Comparison of ENCODE assay signal across 8 mouse cellular contexts in genomic region chr16:56064334-56064990, GRCm38 (mm10). TPM values are rescaled to one million over a fixed set of nuclear protein-coding genes. Genes with fewer than 3 reads are reported as not detected.
DNase-seq lines count a peak whose midpoint lies in the region; ATAC-seq and TF ChIP-seq lines count a peak whose summit lies in the region.

No protein-coding gene starts in this region.

- peak overlapping the region; percentile 66 for H3K9ac ChIP-seq in heart, embryonic 12.5 days
- H3K9ac ChIP-seq in kidney, embryonic 16.5 days (replicated peaks; ENCODE audit: low read length): peak overlapping the region; percentile 57
- peak overlapping the region; percentile 69 for H3K9ac ChIP-seq in liver, adult 2 months (ENCODE audit: low read depth, low read length)
- H3K9ac ChIP-seq in stomach, postnatal 0 days (ENCODE audit: low read length): no peak overlapping the region

- peak; percentile 97 for ATAC-seq in CD4-positive, CD25-positive, alpha-beta regulatory T cell, adult 4 months
- ATAC-seq in erythroblast, adult 5-6 weeks (replicated peaks; ENCODE audit: low FRiP score, poor library complexity, severe bottlenecking): peak; percentile 92
- ATAC-seq in heart, embryonic 12.5 days (ENCODE audit: insufficient number of reproducible peaks, low FRiP score): peak; percentile 64
- peak; percentile 97 for ATAC-seq in kidney, embryonic 16.5 days (ENCODE audit: low FRiP score, low TSS enrichment)
- ATAC-seq in stomach, postnatal 0 days (ENCODE audit: low FRiP score, low TSS enrichment): peak; percentile 91

- peak overlapping the region; percentile 59 for H3K4me3 ChIP-seq in heart, embryonic 12.5 days
- peak overlapping the region; percentile 42 for H3K4me3 ChIP-seq in kidney, embryonic 16.5 days (ENCODE audit: low read length)
- H3K4me3 ChIP-seq in liver, adult 2 months (ENCODE audit: insufficient read depth, low read depth, low read length): peak overlapping the region; percentile 58
- peak overlapping the region; percentile 15 for H3K4me3 ChIP-seq in myocyte
- H3K4me3 ChIP-seq in stomach, postnatal 0 days (ENCODE audit: low read depth, low read length): peak overlapping the region; percentile 40

- no peak for TF ChIP-seq POLR2A in liver, adult 2 months (IDR thresholded peaks at IDR 0.05; ENCODE audit: extremely low read depth, insufficient read depth, low read length)
- TF ChIP-seq POLR2A in myocyte (IDR thresholded peaks at IDR 0.05; ENCODE audit: insufficient read length, low read depth): peak; percentile 17

- H3K79me2 ChIP-seq in liver, adult 2 months (ENCODE audit: control insufficient read depth, insufficient read depth, low read length): no peaks in the 10 kb centered on the region
- no peaks in the 10 kb centered on the region for H3K79me2 ChIP-seq in myocyte (ENCODE audit: control insufficient read depth, insufficient read depth)

- 10% methylated on average over 20 of the region's 20 CpGs for WGBS in heart, embryonic 12.5 days
- 2% methylated on average over 20 of the region's 20 CpGs for WGBS in kidney, embryonic 16.5 days
- 3% methylated on average over 20 of the region's 20 CpGs for WGBS in liver, adult 2 months
- WGBS in stomach, postnatal 0 days: 2% methylated on average over 20 of the region's 20 CpGs

- DNase-seq in brain, adult 2 months (ENCODE audit: low read depth, low spot score): peak; percentile 87
- peak; percentile 72 for DNase-seq in liver, adult 2 months (ENCODE audit: extremely low read depth, low read depth, low spot score)
- peak; percentile 67 for DNase-seq in stomach, postnatal 0 days (ENCODE audit: low spot score)

- peaks cover 5% of the 10 kb centered on the region; the same call in 1 of the 2 replicates for H3K27me3 ChIP-seq in heart, embryonic 12.5 days (replicated peaks)
- no peaks in the 10 kb centered on the region for H3K27me3 ChIP-seq in kidney, embryonic 16.5 days (ENCODE audit: insufficient read depth, low read length)
- H3K27me3 ChIP-seq in liver, adult 2 months (ENCODE audit: control insufficient read depth, insufficient read depth, low read length): no peaks in the 10 kb centered on the region
- no peaks in the 10 kb centered on the region for H3K27me3 ChIP-seq in myocyte (ENCODE audit: control insufficient read depth, insufficient read depth, insufficient read length)
- no peaks in the 10 kb centered on the region for H3K27me3 ChIP-seq in stomach, postnatal 0 days (ENCODE audit: control insufficient read depth, insufficient read depth, low read length)

- no peaks in the 10 kb centered on the region for H3K9me3 ChIP-seq in heart, embryonic 12.5 days (replicated peaks)
- H3K9me3 ChIP-seq in kidney, embryonic 16.5 days (ENCODE audit: low read length): no peaks in the 10 kb centered on the region
- no peaks in the 10 kb centered on the region for H3K9me3 ChIP-seq in stomach, postnatal 0 days (ENCODE audit: control insufficient read depth, low read length)

- no peak overlapping the region for H3K27ac ChIP-seq in heart, embryonic 12.5 days (ENCODE audit: poor library complexity, severe bottlenecking)
- H3K27ac ChIP-seq in kidney, embryonic 16.5 days (ENCODE audit: low read length): no peak overlapping the region
- peak overlapping the region; percentile 53 for H3K27ac ChIP-seq in liver, adult 2 months (replicated peaks; ENCODE audit: insufficient read depth, low read depth, low read length)
- no peak overlapping the region for H3K27ac ChIP-seq in stomach, postnatal 0 days (replicated peaks)

- H3K36me3 ChIP-seq in heart, embryonic 12.5 days: no peaks in the 10 kb centered on the region
- H3K36me3 ChIP-seq in kidney, embryonic 16.5 days (ENCODE audit: insufficient read depth, low read length): no peaks in the 10 kb centered on the region
- no peaks in the 10 kb centered on the region for H3K36me3 ChIP-seq in liver, adult 2 months (ENCODE audit: control insufficient read depth, insufficient read depth, low read length)
- H3K36me3 ChIP-seq in myocyte (ENCODE audit: control insufficient read depth, insufficient read depth): no peaks in the 10 kb centered on the region
- no peaks in the 10 kb centered on the region for H3K36me3 ChIP-seq in stomach, postnatal 0 days (ENCODE audit: control insufficient read depth, insufficient read depth, low read length)

- no peaks in the 10 kb centered on the region for H3K4me1 ChIP-seq in heart, embryonic 12.5 days (replicated peaks)
- no peaks in the 10 kb centered on the region for H3K4me1 ChIP-seq in kidney, embryonic 16.5 days (ENCODE audit: insufficient read depth, low read length)
- no peaks in the 10 kb centered on the region for H3K4me1 ChIP-seq in liver, adult 2 months (ENCODE audit: control insufficient read depth, insufficient read depth, low read length)
- H3K4me1 ChIP-seq in stomach, postnatal 0 days (replicated peaks; ENCODE audit: control insufficient read depth, insufficient read depth): no peaks in the 10 kb centered on the region

- TF ChIP-seq CTCF in liver, adult 2 months (IDR thresholded peaks at IDR 0.05; ENCODE audit: low read depth, low read length): peak; percentile 4; the same call in 1 of the 2 replicates
- TF ChIP-seq CTCF in stomach, postnatal 0 days (IDR thresholded peaks at IDR 0.05; ENCODE audit: low read depth): peak; percentile 87

- peak overlapping the region; percentile 77 for H3K4me2 ChIP-seq in heart, embryonic 12.5 days
- H3K4me2 ChIP-seq in kidney, embryonic 16.5 days (replicated peaks; ENCODE audit: low read depth, low read length): peak overlapping the region; percentile 55
- H3K4me2 ChIP-seq in myocyte (ENCODE audit: low read depth): peak overlapping the region; percentile 67
- peak overlapping the region; percentile 55 for H3K4me2 ChIP-seq in stomach, postnatal 0 days (replicated peaks; ENCODE audit: low read depth)

- TF ChIP-seq EP300 in stomach, postnatal 0 days (optimal IDR thresholded peaks at IDR 0.05): no peak

- no peak overlapping the region for H3ac ChIP-seq in myocyte (ENCODE audit: control insufficient read depth, insufficient read length)

TF ChIP-seq in myocyte, 11 proteins besides CTCF, POLR2A, EP300 and RAD21:
- TF ChIP-seq SRF (IDR thresholded peaks at IDR 0.05; ENCODE audit: control insufficient read depth, insufficient read length, low read depth) (no peak), E2F4 (IDR thresholded peaks at IDR 0.05; ENCODE audit: insufficient read depth) (peak; percentile 74), TCF12 (IDR thresholded peaks at IDR 0.05; ENCODE audit: insufficient read depth, poor library complexity, severe bottlenecking) (no peak)

RNA-seq across cellular contexts. Expression of gene Senp7, which starts 16.3 kb away (rescaled TPM):
- polyA plus RNA-seq in CD4-positive, CD25-positive, alpha-beta regulatory T cell, adult 4 months (2017; shearing (Covaris generic)): 10 to 100 TPM; 58.4 to 84.5 TPM
- 93.6 and 141 TPM in 2 replicates for total RNA-seq in erythroblast, adult 5-6 weeks (2015; ENCODE audit: low replicate concordance)
- total RNA-seq in erythroblast, adult 5-6 weeks (2017; ENCODE audit: low replicate concordance): 90.5 and 92.9 TPM in 2 replicates
- 20.8 and 24.8 TPM in 2 replicates for polyA plus RNA-seq in heart, embryonic 12.5 days (2016; fragmentation: Nextera tagmentation; extraction: Ambion mirVana)
- 24.6 and 27.2 TPM in 2 replicates for polyA plus RNA-seq in kidney, embryonic 16.5 days (2015; fragmentation: Nextera tagmentation; extraction: Ambion mirVana)
- 6.7 and 6.9 TPM in 2 replicates for total RNA-seq in liver, adult 2 months (2014; rRNA removed)
- 1.2 and 1.3 TPM in 2 replicates for polyA plus RNA-seq in liver, adult 2 months (2012; rRNA removed)
- 4.0 TPM for polyA plus RNA-seq in myocyte (2012; fragmentation: generic; extraction: Trizol)
- 11.0 and 12.6 TPM in 2 replicates for polyA plus RNA-seq in stomach, postnatal 0 days (2015; fragmentation: Nextera tagmentation; extraction: Ambion mirVana)

RNA-seq across cellular contexts. Expression of gene Trmt10c, which starts 26.8 kb away (rescaled TPM):
- polyA plus RNA-seq in CD4-positive, CD25-positive, alpha-beta regulatory T cell, adult 4 months (2017; shearing (Covaris generic)): 10 to 100 TPM; 34.7 to 40.1 TPM
- total RNA-seq in erythroblast, adult 5-6 weeks (2015; ENCODE audit: low replicate concordance): 1.7 and 6.5 TPM in 2 replicates
- 3.9 and 4.7 TPM in 2 replicates for total RNA-seq in erythroblast, adult 5-6 weeks (2017; ENCODE audit: low replicate concordance)
- polyA plus RNA-seq in heart, embryonic 12.5 days (2016; fragmentation: Nextera tagmentation; extraction: Ambion mirVana): 23.0 and 24.3 TPM in 2 replicates
- polyA plus RNA-seq in kidney, embryonic 16.5 days (2015; fragmentation: Nextera tagmentation; extraction: Ambion mirVana): 27.8 and 28.6 TPM in 2 replicates
- total RNA-seq in liver, adult 2 months (2014; rRNA removed): 9.7 and 10.5 TPM in 2 replicates
- 3.7 and 3.8 TPM in 2 replicates for polyA plus RNA-seq in liver, adult 2 months (2012; rRNA removed)
- polyA plus RNA-seq in myocyte (2012; fragmentation: generic; extraction: Trizol): 6.0 TPM
- polyA plus RNA-seq in stomach, postnatal 0 days (2015; fragmentation: Nextera tagmentation; extraction: Ambion mirVana): 16.2 and 17.6 TPM in 2 replicates

RNA-seq across cellular contexts. Expression of gene Pcnp, which starts 34.9 kb away (rescaled TPM):
- 100 to 1,000 TPM; 279 to 285 TPM for polyA plus RNA-seq in CD4-positive, CD25-positive, alpha-beta regulatory T cell, adult 4 months (2017; shearing (Covaris generic))
- total RNA-seq in erythroblast, adult 5-6 weeks (2015; ENCODE audit: low replicate concordance): 14.0 and 55.6 TPM in 2 replicates
- total RNA-seq in erythroblast, adult 5-6 weeks (2017; ENCODE audit: low replicate concordance): 42.2 and 47.1 TPM in 2 replicates
- 177 and 180 TPM in 2 replicates for polyA plus RNA-seq in heart, embryonic 12.5 days (2016; fragmentation: Nextera tagmentation; extraction: Ambion mirVana)
- 210 and 217 TPM in 2 replicates for polyA plus RNA-seq in kidney, embryonic 16.5 days (2015; fragmentation: Nextera tagmentation; extraction: Ambion mirVana)
- 55.8 and 67.7 TPM in 2 replicates for total RNA-seq in liver, adult 2 months (2014; rRNA removed)
- polyA plus RNA-seq in liver, adult 2 months (2012; rRNA removed): 8.7 and 11.6 TPM in 2 replicates
- polyA plus RNA-seq in myocyte (2012; fragmentation: generic; extraction: Trizol): 39.1 TPM
- 122 and 128 TPM in 2 replicates for polyA plus RNA-seq in stomach, postnatal 0 days (2015; fragmentation: Nextera tagmentation; extraction: Ambion mirVana)
